Mouse (Mus musculus) heart, embryonic 16.5 days (tissue): ENCODE data around the gene Arhgap17. TPM values are rescaled to one million over a fixed set of nuclear protein-coding genes. Genes with fewer than 3 reads are reported as not detected.
A peak's percentile ranks its signal among the peaks of the same experiment; 100 is the strongest.

Experiments
- ATAC-seq: fragments of 200-750 bp; cut with Nextera tagmentation; replicated peaks from 2 replicates; pipeline ENCODE4 v1.8.0; 2017; ENCODE audit warnings: moderate number of reproducible peaks; ENCODE audit not compliant: insufficient read depth, low FRiP score; ENCODE audit errors: extremely low read depth
- H3K27ac ChIP-seq: fragments of 300-500 bp; sonication (generic); 2 replicates; pipeline ENCODE4 v1.5.1; 2014; ENCODE audit warnings: mild to moderate bottlenecking, low read length, control low read depth, moderate library complexity
- H3K27me3 ChIP-seq: fragments of 300-500 bp; sonication (generic); 2 replicates; pipeline ENCODE4 v1.6.1; 2014; ENCODE audit warnings: low read length, mixed read lengths; ENCODE audit not compliant: control insufficient read depth, insufficient read depth
- H3K36me3 ChIP-seq: fragments of 300-500 bp; sonication (generic); 2 replicates; pipeline ENCODE4 v1.6.1; 2014; ENCODE audit not compliant: control insufficient read depth, insufficient read depth
- H3K4me1 ChIP-seq: fragments of 300-500 bp; sonication (generic); 2 replicates; pipeline ENCODE4 v1.6.1; 2014; ENCODE audit warnings: low read length, mixed read lengths; ENCODE audit not compliant: control insufficient read depth, insufficient read depth
- H3K4me2 ChIP-seq: fragments of 300-500 bp; sonication (generic); 2 replicates; pipeline ENCODE4 v1.6.1; 2014; ENCODE audit warnings: low read depth, mild to moderate bottlenecking, control low read depth, low read length
- H3K4me3 ChIP-seq: fragments of 300-500 bp; sonication (generic); 2 replicates; pipeline ENCODE4 v1.5.1; 2014; ENCODE audit warnings: mild to moderate bottlenecking, control low read depth, low read length
- H3K9ac ChIP-seq: fragments of 300-500 bp; sonication (generic); 2 replicates; pipeline ENCODE4 v1.6.1; 2014; ENCODE audit warnings: low read length, control low read depth
- H3K9me3 ChIP-seq: fragments of 300-500 bp; sonication (generic); replicated peaks from 2 replicates; pipeline ENCODE4 v1.6.1; 2016; ENCODE audit warnings: low read length; ENCODE audit not compliant: control insufficient read depth
- WGBS: fragments of 180-500 bp; shearing (Covaris S2); extraction: QIAGEN DNeasy Blood & Tissue Kit; methylation state at CpG from one replicate; pipeline ENCODE4 v1.1.7; 2014; 5-methylcytosine and 5-hydroxymethylcytosine counted together
- polyA plus RNA-seq: library from polyadenylated mRNA; unstranded; fragments of >200 nt; fragmentation: Nextera tagmentation; extraction: Ambion mirVana; gene quantifications from 2 replicates; pipeline ENCODE4 v1.2.1, GENCODE M21; 2015

Arhgap17 gene
- polyA plus RNA-seq, 1 experiment from 2014 or later: 15.1 TPM

DNA sequence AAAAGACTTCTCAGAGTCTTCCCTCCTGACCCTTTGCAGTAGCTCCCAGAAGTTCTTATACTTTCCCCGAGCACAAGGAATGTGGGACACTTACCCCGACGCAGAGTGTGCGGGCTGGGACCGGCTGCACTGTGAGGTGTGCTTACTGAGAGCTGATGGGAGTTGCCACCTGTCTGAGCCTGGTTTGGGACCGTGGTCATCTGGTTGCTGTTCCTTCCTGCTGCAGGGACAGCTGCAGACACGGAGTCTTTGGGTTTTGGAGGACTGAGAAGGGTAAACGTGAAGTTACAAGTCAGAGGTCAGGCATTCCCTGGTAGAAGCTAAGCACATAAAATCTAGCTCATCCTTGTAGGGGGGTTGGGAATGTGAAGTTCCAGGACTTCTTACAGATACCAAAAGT is 77.8 kb downstream of the Arhgap17 start:
- WGBS: 66% methylated on average over 8 of the region's 8 CpGs

DNA sequence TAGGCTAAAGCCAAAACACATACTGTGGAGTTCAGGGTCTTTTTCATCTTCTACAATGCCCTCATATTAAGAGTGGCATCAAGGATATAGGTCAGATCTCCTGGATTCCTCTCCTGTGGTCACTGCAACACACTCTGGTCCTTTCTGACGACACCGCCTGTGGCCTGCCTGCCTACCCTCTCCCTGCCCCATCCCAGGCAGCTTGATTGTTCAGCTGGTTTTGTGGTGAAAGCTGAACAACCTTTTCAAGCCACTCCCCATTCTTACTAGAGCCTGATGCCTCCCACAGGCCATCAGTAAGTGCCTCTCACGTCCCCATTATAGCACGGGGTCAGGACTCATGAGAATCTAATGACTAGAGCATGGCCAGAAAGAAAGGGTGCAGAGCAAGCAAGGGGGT is 80.5 kb downstream of the Arhgap17 start:
- no peaks in the 10 kb centered on the region for H3K27me3 ChIP-seq
- no peak overlapping the region for H3K27ac ChIP-seq
- 76% methylated on average over 4 of the region's 4 CpGs for whole genome bisulfite sequencing
- H3K4me2 ChIP-seq: no peak overlapping the region
- H3K36me3 ChIP-seq: peaks cover 26% of the 10 kb centered on the region; the same call in 1 of the 2 replicates
- H3K9ac ChIP-seq: no peak overlapping the region
- ATAC-seq: no peak
- H3K9me3 ChIP-seq: no peaks in the 10 kb centered on the region
- H3K4me3 ChIP-seq: no peak overlapping the region
- peaks cover 6% of the 10 kb centered on the region; the same call in 1 of the 2 replicates for H3K4me1 ChIP-seq

More for the DNA sequence above, 77.8 kb downstream of the Arhgap17 start:
- no peak for ATAC-seq
- H3K27ac ChIP-seq: no peak overlapping the region
- peaks cover 34% of the 10 kb centered on the region for H3K36me3 ChIP-seq
- H3K4me1 ChIP-seq: peaks cover 6% of the 10 kb centered on the region; the same call in 1 of the 2 replicates
- H3K9ac ChIP-seq: no peak overlapping the region
- H3K9me3 ChIP-seq: no peaks in the 10 kb centered on the region
- no peak overlapping the region for H3K4me2 ChIP-seq
- H3K4me3 ChIP-seq: no peak overlapping the region
- H3K27me3 ChIP-seq: no peaks in the 10 kb centered on the region

DNA sequence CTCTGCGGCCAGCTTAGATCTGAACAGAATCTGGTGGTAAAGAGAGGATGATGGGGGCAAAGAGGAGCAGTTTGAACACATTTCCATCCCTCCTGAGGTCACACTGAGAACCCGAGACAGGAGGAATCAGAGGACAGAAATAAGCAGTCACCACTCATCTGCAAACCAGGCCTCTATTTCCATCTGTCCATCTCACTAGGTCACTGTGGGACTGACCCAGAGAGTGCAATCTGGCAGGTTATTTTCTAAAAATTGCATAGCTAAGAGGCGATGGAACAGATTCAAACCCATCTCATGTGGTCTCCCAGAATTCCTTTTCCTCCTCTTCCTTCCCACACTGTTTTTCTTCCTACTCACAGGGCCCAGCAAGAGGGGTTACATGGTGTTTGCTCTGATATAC is 81.8 kb downstream of the Arhgap17 start:
- Histone ChIP-seq H3K27ac (no peak overlapping the region), H3K9ac (no peak overlapping the region), H3K9me3 (no peaks in the 10 kb centered on the region), H3K4me1 (peaks cover 5% of the 10 kb centered on the region; the same call in 1 of the 2 replicates), H3K36me3 (peaks cover 23% of the 10 kb centered on the region; the same call in 1 of the 2 replicates), H3K4me3 (no peak overlapping the region), H3K4me2 (no peak overlapping the region), H3K27me3 (no peaks in the 10 kb centered on the region)
- no peak for ATAC-seq
- 79% methylated on average over 3 of the region's 3 CpGs for WGBS

DNA sequence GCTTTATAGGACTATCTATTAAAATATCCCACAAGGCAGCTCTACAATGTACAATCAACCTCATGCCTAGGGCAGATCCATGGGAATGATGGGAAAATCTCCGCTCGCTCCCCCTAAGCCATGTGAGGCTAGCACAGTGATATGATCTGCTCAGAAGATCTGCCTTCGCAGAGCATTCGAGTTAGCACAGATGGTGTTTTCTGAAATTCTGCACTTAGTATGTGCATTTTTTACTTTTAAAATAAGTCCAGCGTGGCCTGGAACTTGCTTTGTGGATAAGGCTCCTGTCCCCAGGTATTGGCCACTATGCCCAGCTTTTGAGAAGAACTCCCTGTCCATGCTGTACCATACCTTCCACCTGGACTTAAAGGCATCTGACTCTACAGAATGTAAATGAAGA is 83.8 kb downstream of the Arhgap17 start:
- Histone ChIP-seq H3K9me3 (no peaks in the 10 kb centered on the region), H3K4me2 (no peak overlapping the region), H3K36me3 (peaks cover 17% of the 10 kb centered on the region; the same call in 1 of the 2 replicates), H3K27me3 (no peaks in the 10 kb centered on the region), H3K9ac (no peak overlapping the region), H3K4me3 (no peak overlapping the region), H3K4me1 (peaks cover 3% of the 10 kb centered on the region; the same call in 1 of the 2 replicates), H3K27ac (no peak overlapping the region)
- WGBS: 92% methylated on average over 5 of the region's 5 CpGs
- ATAC-seq: no peak

DNA sequence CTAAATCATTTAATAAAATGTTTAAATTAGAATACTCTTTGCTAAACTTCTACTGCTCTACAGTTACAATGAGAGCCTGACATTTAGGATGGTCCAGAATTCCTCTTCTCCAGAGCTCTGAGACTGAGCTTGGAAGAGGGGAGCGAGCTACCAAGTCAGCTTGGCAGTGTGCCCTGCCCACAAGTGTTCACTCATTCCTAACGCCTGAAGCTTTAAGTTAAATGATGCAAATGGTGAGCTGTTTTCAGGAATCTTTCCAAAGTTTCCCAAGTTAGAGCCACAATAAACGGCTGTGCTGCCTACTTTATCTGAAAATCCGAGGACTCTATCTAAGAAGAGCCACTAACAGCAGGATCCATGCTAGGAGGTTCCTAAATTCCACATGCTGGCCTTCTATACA is 85.9 kb downstream of the Arhgap17 start:
- Histone ChIP-seq H3K27me3 (no peaks in the 10 kb centered on the region), H3K27ac (no peak overlapping the region), H3K9ac (no peak overlapping the region), H3K4me1 (peaks cover 3% of the 10 kb centered on the region; the same call in 1 of the 2 replicates), H3K4me2 (no peak overlapping the region), H3K36me3 (peaks cover 15% of the 10 kb centered on the region), H3K4me3 (no peak overlapping the region), H3K9me3 (no peaks in the 10 kb centered on the region)
- 40% methylated on average over 4 of the region's 4 CpGs for WGBS
- no peak for ATAC-seq

DNA sequence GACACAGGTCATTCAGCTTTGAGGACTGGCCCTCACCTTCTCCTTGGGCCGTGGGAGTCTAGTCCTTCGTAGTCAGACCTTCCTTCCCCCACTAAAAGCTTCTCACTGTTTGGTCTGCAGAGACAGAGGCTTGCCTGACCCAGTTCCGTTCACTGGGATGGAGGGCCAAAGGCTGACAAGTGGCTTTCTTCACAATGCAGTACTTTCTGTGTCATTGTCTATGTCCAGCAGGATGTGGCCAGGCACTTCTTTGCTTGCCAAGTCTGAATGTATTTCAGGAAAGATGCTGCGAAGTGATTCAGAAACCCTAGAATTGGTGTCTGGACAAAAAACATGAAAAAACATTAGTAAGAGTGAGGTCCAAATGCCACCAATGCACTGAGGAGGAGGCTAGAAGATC is 89.9 kb downstream of the Arhgap17 start:
- H3K4me3 ChIP-seq: no peak overlapping the region
- H3K9ac ChIP-seq: no peak overlapping the region
- no peaks in the 10 kb centered on the region for H3K9me3 ChIP-seq
- no peak for ATAC-seq
- H3K27ac ChIP-seq: no peak overlapping the region
- H3K4me2 ChIP-seq: no peak overlapping the region
- WGBS: 86% methylated on average over 4 of the region's 4 CpGs
- peaks cover 3% of the 10 kb centered on the region; the same call in 1 of the 2 replicates for H3K4me1 ChIP-seq
- no peaks in the 10 kb centered on the region for H3K27me3 ChIP-seq
- H3K36me3 ChIP-seq: peaks cover 11% of the 10 kb centered on the region

DNA sequence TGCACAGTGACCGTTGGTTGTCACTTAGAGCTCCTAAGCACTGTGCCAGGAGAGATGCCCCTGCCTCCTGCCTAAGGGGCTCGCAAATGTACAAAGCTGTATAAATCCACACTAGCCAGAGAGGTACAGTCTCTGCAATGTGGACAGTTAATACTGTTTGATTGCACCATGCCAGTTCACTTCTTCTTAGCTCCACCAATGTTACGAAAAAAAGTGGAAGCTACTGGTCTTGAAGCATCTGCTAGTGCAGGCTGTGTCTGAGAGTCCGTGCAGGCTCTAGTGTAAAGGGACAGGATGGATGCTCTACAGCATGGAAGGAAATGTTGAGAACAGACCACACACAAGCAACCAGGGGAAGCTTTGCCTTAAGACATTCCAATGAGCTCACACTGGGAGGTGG is 93.1 kb downstream of the Arhgap17 start:
- ATAC-seq: no peak
- Histone ChIP-seq H3K9ac (no peak overlapping the region), H3K27ac (no peak overlapping the region), H3K4me2 (no peak overlapping the region), H3K36me3 (peaks cover 11% of the 10 kb centered on the region), H3K9me3 (no peaks in the 10 kb centered on the region), H3K4me3 (no peak overlapping the region), H3K4me1 (no peaks in the 10 kb centered on the region), H3K27me3 (no peaks in the 10 kb centered on the region)
- WGBS: 85% methylated on average over 4 of the region's 4 CpGs

DNA sequence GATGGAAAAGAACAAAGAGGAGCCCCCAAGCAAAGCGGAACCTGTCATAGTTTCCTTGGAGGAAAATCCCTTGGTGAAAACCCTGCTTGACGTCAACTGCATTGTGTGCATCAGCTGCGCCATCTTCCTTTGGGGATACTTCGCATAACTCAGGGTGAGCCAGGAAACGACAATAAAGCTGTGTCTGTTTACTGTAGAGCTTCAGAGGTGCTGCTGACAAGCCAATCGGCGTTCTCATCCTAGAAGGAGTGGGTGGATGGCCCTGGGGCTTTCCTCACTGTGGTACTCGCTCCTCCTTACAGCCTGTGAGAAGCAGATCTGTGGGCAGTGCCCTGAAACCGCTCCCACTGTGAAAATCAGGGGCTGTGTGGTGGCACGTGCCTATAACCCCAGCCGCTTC is 96.7 kb downstream of the Arhgap17 start:
- H3K9ac ChIP-seq: no peak overlapping the region
- H3K4me3 ChIP-seq: no peak overlapping the region
- no peak overlapping the region for H3K4me2 ChIP-seq
- no peak overlapping the region for H3K27ac ChIP-seq
- ATAC-seq: peak; percentile 58
- no peaks in the 10 kb centered on the region for H3K9me3 ChIP-seq
- H3K27me3 ChIP-seq: no peaks in the 10 kb centered on the region
- no peaks in the 10 kb centered on the region for H3K4me1 ChIP-seq
- 47% methylated on average over 11 of the region's 11 CpGs for WGBS
- H3K36me3 ChIP-seq: no peaks in the 10 kb centered on the region; the same call in 1 of the 2 replicates

DNA sequence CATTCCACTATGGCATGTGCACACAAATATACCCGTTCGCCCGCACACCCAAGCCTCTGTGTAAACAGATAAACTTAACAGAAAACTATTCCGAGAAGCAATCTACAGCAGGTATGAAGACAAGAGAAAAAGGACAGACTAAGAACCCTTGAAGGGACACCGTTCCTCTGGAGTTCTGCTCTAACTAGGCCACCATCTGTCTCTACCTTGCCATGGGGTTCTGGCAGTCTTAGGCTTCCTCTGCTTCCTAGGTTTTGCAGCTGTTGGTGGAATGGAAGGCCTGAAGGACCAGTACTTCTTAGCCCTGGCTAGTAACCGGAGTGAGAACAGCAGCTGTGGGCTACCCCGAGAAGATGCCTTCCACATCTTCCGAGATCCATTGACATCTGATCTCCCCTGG is 111.6 kb downstream of the Arhgap17 start:
- Histone ChIP-seq H3K4me2 (no peak overlapping the region), H3K4me1 (peaks cover 2% of the 10 kb centered on the region; the same call in 1 of the 2 replicates), H3K27ac (no peak overlapping the region), H3K9ac (no peak overlapping the region), H3K4me3 (no peak overlapping the region), H3K27me3 (no peaks in the 10 kb centered on the region), H3K9me3 (no peaks in the 10 kb centered on the region), H3K36me3 (no peaks in the 10 kb centered on the region)
- 65% methylated on average over 8 of the region's 8 CpGs for WGBS
- no peak for ATAC-seq
